Mouse (Mus musculus): ENCODE measurements at regions not wholly inside any gene's neighbourhood (a gene's known extent, or its start where the extent isn't known, plus 50 kb on each side); places are given as distances from the start of the nearest gene placed in this dataset.

GRCm38 (mm10) chr6:135543390-135543789 lies 181.0 kb downstream of the Emp1 start:
- DNase-seq (ENCODE audit: low read depth, low spot score), result no peak

GRCm38 (mm10) chr6:135543863-135544262 lies 181.5 kb downstream of the Emp1 start:
- Histone ChIP-seq H3K4me1 (ENCODE audit: control insufficient read depth in 2 of 2, insufficient read depth in 2 of 2, low read length in 2 of 2, poor library complexity in 1 of 2) (0 out of 4 replicates have a peak, but pooled peaks cover 0 to 2% of the 10 kb centered on the region in 2 experiments), H3K36me3 (ENCODE audit: control insufficient read depth, insufficient read depth, low read length, poor library complexity, severe bottlenecking) (no peaks in the 10 kb centered on the region), H3K9ac (ENCODE audit: insufficient read depth, low read depth, low read length, poor library complexity, severe bottlenecking) (no peak overlapping the region), H3K9me3 (ENCODE audit: control insufficient read depth, insufficient read depth, low read depth, low read length) (no peaks in the 10 kb centered on the region), H3K27ac (ENCODE audit: insufficient read depth, low read depth, low read length, poor library complexity, severe bottlenecking) (no peak overlapping the region), H3K4me3 (ENCODE audit: insufficient read depth in 1 of 2, low read depth in 1 of 2, low read length in 2 of 2, poor library complexity in 1 of 2, severe bottlenecking in 1 of 2) (no peak overlapping the region)
- no peak for DNase-seq (ENCODE audit: low read depth, low spot score)
- TF ChIP-seq ZC3H11A (IDR thresholded peaks at IDR 0.05; ENCODE audit: borderline replicate concordance, low read depth, low read length) (no peak), ZNF384 (IDR thresholded peaks at IDR 0.05; ENCODE audit: low read depth, low read length) (no peak), CHD2 (IDR thresholded peaks at IDR 0.05; ENCODE audit: low read depth, low read length) (no peak)
- in situ Hi-C loops (cut with MboI; ENCODE audit: low sequenced_read_pairs in 2 of 2, unreplicated experiment in 2 of 2), result no loop called here

More at GRCm38 (mm10) chr6:135543390-135543789, 181.0 kb downstream of the Emp1 start:
- TF ChIP-seq ZC3H11A (IDR thresholded peaks at IDR 0.05; ENCODE audit: borderline replicate concordance, low read depth, low read length), result no peak
- no peak for TF ChIP-seq HCFC1 (IDR thresholded peaks at IDR 0.05; ENCODE audit: borderline replicate concordance, insufficient read depth, low read length)
- no peak for TF ChIP-seq MAFK (IDR thresholded peaks at IDR 0.05; ENCODE audit: insufficient read depth, low read depth, low read length)
- in situ Hi-C loops (cut with MboI; ENCODE audit: low sequenced_read_pairs in 2 of 2, unreplicated experiment in 2 of 2), result no loop called here
- Histone ChIP-seq H3K27ac (ENCODE audit: insufficient read depth, low read depth, low read length, poor library complexity, severe bottlenecking) (no peak overlapping the region), H3K36me3 (ENCODE audit: control insufficient read depth, insufficient read depth, low read length, poor library complexity, severe bottlenecking) (no peaks in the 10 kb centered on the region), H3K9me3 (ENCODE audit: control insufficient read depth, insufficient read depth, low read depth, low read length) (no peaks in the 10 kb centered on the region), H3K4me3 (ENCODE audit: insufficient read depth in 1 of 2, low read depth in 1 of 2, low read length in 2 of 2, poor library complexity in 1 of 2, severe bottlenecking in 1 of 2) (no peak overlapping the region), H3K4me1 (ENCODE audit: control insufficient read depth in 2 of 2, insufficient read depth in 2 of 2, low read length in 2 of 2, poor library complexity in 1 of 2) (0 out of 4 replicates have a peak, but pooled peaks cover 0 to 2% of the 10 kb centered on the region in 2 experiments), H3K9ac (ENCODE audit: insufficient read depth, low read depth, low read length, poor library complexity, severe bottlenecking) (no peak overlapping the region)

- Histone ChIP-seq H3K27ac (ENCODE audit: insufficient read depth, low read depth, low read length, poor library complexity, severe bottlenecking) (no peak overlapping the region), H3K36me3 (ENCODE audit: control insufficient read depth, insufficient read depth, low read length, poor library complexity, severe bottlenecking) (no peaks in the 10 kb centered on the region), H3K9me3 (ENCODE audit: control insufficient read depth, insufficient read depth, low read depth, low read length) (no peaks in the 10 kb centered on the region), H3K4me1 (ENCODE audit: control insufficient read depth in 2 of 2, insufficient read depth in 2 of 2, low read length in 2 of 2, poor library complexity in 1 of 2) (0 out of 4 replicates have a peak, but pooled peaks cover 0 to 2% of the 10 kb centered on the region in 2 experiments), H3K4me3 (ENCODE audit: insufficient read depth in 1 of 2, low read depth in 1 of 2, low read length in 2 of 2, poor library complexity in 1 of 2, severe bottlenecking in 1 of 2) (no peak overlapping the region), H3K9ac (ENCODE audit: insufficient read depth, low read depth, low read length, poor library complexity, severe bottlenecking) (no peak overlapping the region)
- in situ Hi-C loops (cut with MboI; ENCODE audit: low sequenced_read_pairs in 2 of 2, unreplicated experiment in 2 of 2), result no loop called here
- DNase-seq (ENCODE audit: low read depth, low spot score), result no peak
- TF ChIP-seq ZNF384 (IDR thresholded peaks at IDR 0.05; ENCODE audit: low read depth, low read length) (no peak), CHD2 (IDR thresholded peaks at IDR 0.05; ENCODE audit: low read depth, low read length) (no peak), MAFK (IDR thresholded peaks at IDR 0.05; ENCODE audit: insufficient read depth, low read depth, low read length) (no peak), HCFC1 (IDR thresholded peaks at IDR 0.05; ENCODE audit: borderline replicate concordance, insufficient read depth, low read length) (no peak), ZC3H11A (IDR thresholded peaks at IDR 0.05; ENCODE audit: borderline replicate concordance, low read depth, low read length) (no peak)
Observed at GRCm38 (mm10) chr6:135550368-135550950, 188.1 kb downstream of the Emp1 start.

GRCm38 (mm10) chr6:135552396-135552795 lies 190.1 kb downstream of the Emp1 start:
- Histone ChIP-seq H3K9ac (ENCODE audit: insufficient read depth, low read depth, low read length, poor library complexity, severe bottlenecking) (no peak overlapping the region), H3K36me3 (ENCODE audit: control insufficient read depth, insufficient read depth, low read length, poor library complexity, severe bottlenecking) (no peaks in the 10 kb centered on the region), H3K27ac (ENCODE audit: insufficient read depth, low read depth, low read length, poor library complexity, severe bottlenecking) (no peak overlapping the region), H3K4me3 (ENCODE audit: insufficient read depth in 1 of 2, low read depth in 1 of 2, low read length in 2 of 2, poor library complexity in 1 of 2, severe bottlenecking in 1 of 2) (no peak overlapping the region), H3K4me1 (ENCODE audit: control insufficient read depth in 2 of 2, insufficient read depth in 2 of 2, low read length in 2 of 2, poor library complexity in 1 of 2) (0 out of 4 replicates have a peak, but pooled peaks cover 0 to 2% of the 10 kb centered on the region in 2 experiments), H3K9me3 (ENCODE audit: control insufficient read depth, insufficient read depth, low read depth, low read length) (no peaks in the 10 kb centered on the region)
- no peak for DNase-seq (ENCODE audit: low read depth, low spot score)
- in situ Hi-C loops (cut with MboI; ENCODE audit: low sequenced_read_pairs in 2 of 2, unreplicated experiment in 2 of 2), result no loop called here
- TF ChIP-seq ZC3H11A (IDR thresholded peaks at IDR 0.05; ENCODE audit: borderline replicate concordance, low read depth, low read length), result no peak
- no peak for TF ChIP-seq MAFK (IDR thresholded peaks at IDR 0.05; ENCODE audit: insufficient read depth, low read depth, low read length)
- TF ChIP-seq CHD2 (IDR thresholded peaks at IDR 0.05; ENCODE audit: low read depth, low read length), result no peak
- no peak for TF ChIP-seq ZNF384 (IDR thresholded peaks at IDR 0.05; ENCODE audit: low read depth, low read length)
- TF ChIP-seq HCFC1 (IDR thresholded peaks at IDR 0.05; ENCODE audit: borderline replicate concordance, insufficient read depth, low read length), result no peak

- no peak for DNase-seq (ENCODE audit: low read depth, low spot score)
- H3K4me1 ChIP-seq (ENCODE audit: control insufficient read depth in 2 of 2, insufficient read depth in 2 of 2, low read length in 2 of 2, poor library complexity in 1 of 2), result peaks cover 5 to 13% of the 10 kb centered on the region in 2 experiments; a peak in 3 of 4 replicates
- H3K4me3 ChIP-seq (ENCODE audit: insufficient read depth in 1 of 2, low read depth in 1 of 2, low read length in 2 of 2, poor library complexity in 1 of 2, severe bottlenecking in 1 of 2), result no peak overlapping the region
- in situ Hi-C loops (cut with MboI; ENCODE audit: low sequenced_read_pairs in 2 of 2, unreplicated experiment in 2 of 2), result no loop called here
- TF ChIP-seq CHD2 (IDR thresholded peaks at IDR 0.05; ENCODE audit: low read depth, low read length), result no peak
- no peak for TF ChIP-seq MAFK (IDR thresholded peaks at IDR 0.05; ENCODE audit: insufficient read depth, low read depth, low read length)
- TF ChIP-seq ZNF384 (IDR thresholded peaks at IDR 0.05; ENCODE audit: low read depth, low read length), result no peak
- TF ChIP-seq HCFC1 (IDR thresholded peaks at IDR 0.05; ENCODE audit: borderline replicate concordance, insufficient read depth, low read length), result no peak
- no peak for TF ChIP-seq ZC3H11A (IDR thresholded peaks at IDR 0.05; ENCODE audit: borderline replicate concordance, low read depth, low read length)
- H3K36me3 ChIP-seq (ENCODE audit: control insufficient read depth, insufficient read depth, low read length, poor library complexity, severe bottlenecking), result no peaks in the 10 kb centered on the region
- no peak overlapping the region for H3K27ac ChIP-seq (ENCODE audit: insufficient read depth, low read depth, low read length, poor library complexity, severe bottlenecking)
- H3K9me3 ChIP-seq (ENCODE audit: control insufficient read depth, insufficient read depth, low read depth, low read length), result no peaks in the 10 kb centered on the region
- no peak overlapping the region for H3K9ac ChIP-seq (ENCODE audit: insufficient read depth, low read depth, low read length, poor library complexity, severe bottlenecking)
Observed at GRCm38 (mm10) chr6:135559501-135559907, 197.2 kb downstream of the Emp1 start.

Measured in ES-E14 (cell line).